Mouse (Mus musculus): ENCODE measurements at regions not wholly inside any gene's neighbourhood (a gene's known extent, or its start where the extent isn't known, plus 50 kb on each side); places are given as distances from the start of the nearest gene placed in this dataset.

DNA sequence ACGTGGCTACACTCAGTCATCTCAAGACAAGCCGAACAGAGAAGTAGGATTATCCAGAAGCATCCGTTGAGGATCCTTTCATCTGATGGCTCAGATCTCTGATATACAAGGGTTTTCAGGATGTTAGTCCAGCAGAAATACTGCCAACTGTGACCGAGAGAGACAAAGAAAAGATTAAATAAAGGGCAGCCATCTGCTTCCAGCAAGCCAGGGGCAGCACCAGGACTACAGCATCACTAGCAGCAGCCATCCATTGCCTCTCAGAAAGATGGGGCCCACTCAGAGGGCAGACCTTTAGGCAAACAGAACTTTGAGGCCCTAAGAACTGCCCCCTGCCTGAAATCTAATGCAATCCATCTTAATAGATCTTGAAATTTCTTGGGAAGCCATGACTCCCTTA, 77.6 kb upstream of the Neo1 start:
- TF ChIP-seq CEBPB (IDR thresholded peaks at IDR 0.05; ENCODE audit: insufficient read depth, poor library complexity, severe bottlenecking) (no peak), POLR2A (IDR thresholded peaks at IDR 0.05; ENCODE audit: insufficient read length, low read depth) (no peak), POLR2AphosphoS2 (IDR thresholded peaks at IDR 0.05; ENCODE audit: insufficient read length, low read depth) (no peak), MAX (IDR thresholded peaks at IDR 0.05; ENCODE audit: low read depth) (no peak), REST (IDR thresholded peaks at IDR 0.05; ENCODE audit: insufficient read depth, insufficient read length) (no peak)

Data from myocyte (in vitro differentiated cells).